Mouse (Mus musculus): ENCODE measurements around the gene Bfar. TPM values are rescaled to one million over a fixed set of nuclear protein-coding genes. Genes with fewer than 3 reads are reported as not detected.

Bfar gene
- polyA plus RNA-seq, 1 experiment from 2014 or later: 44.1 TPM

DNA sequence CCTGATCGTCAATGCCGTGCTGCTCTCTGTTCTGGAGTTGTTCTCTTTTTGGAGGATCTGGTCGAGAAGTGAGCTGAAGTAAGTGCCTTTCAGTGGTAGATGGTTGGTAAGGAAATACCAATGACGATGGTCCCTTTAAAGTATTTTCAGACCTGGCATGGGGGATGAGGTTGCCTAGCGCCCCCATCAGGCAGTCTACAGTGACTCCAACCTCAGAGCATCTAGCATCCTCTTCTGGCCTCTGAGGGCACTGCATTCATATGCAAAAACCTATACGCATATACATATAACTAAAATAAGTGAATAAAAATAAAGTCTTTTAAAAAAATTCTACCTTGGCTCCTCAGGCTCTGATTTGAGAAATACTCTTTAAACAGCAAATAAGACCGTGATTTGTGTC lies 27.3 kb downstream of the Bfar start:
- DNase-seq (ENCODE audit: low spot score) (no peak), ATAC-seq (ENCODE audit: low FRiP score) (no peak)
- 89% methylated on average over 7 of the region's 7 CpGs for WGBS
- no peaks in the 10 kb centered on the region for H3K27me3 ChIP-seq (ENCODE audit: control insufficient read depth, insufficient read depth, low read length)
- no peaks in the 10 kb centered on the region for H3K9me3 ChIP-seq (ENCODE audit: control insufficient read depth, low read length)
- no peaks in the 10 kb centered on the region for H3K4me1 ChIP-seq (replicated peaks; ENCODE audit: control insufficient read depth, insufficient read depth, low read length)
- no peak overlapping the region for H3K27ac ChIP-seq (ENCODE audit: low read depth, low read length)
- H3K36me3 ChIP-seq (ENCODE audit: control insufficient read depth, insufficient read depth, low read length): peaks cover 2% of the 10 kb centered on the region; the same call in 1 of the 2 replicates
- H3K4me3 ChIP-seq (ENCODE audit: low read depth, low read length): no peak overlapping the region
- H3K9ac ChIP-seq (ENCODE audit: low read depth, low read length): no peak overlapping the region
- no peak overlapping the region for H3K4me2 ChIP-seq (replicated peaks; ENCODE audit: low read depth, low read length)

DNA sequence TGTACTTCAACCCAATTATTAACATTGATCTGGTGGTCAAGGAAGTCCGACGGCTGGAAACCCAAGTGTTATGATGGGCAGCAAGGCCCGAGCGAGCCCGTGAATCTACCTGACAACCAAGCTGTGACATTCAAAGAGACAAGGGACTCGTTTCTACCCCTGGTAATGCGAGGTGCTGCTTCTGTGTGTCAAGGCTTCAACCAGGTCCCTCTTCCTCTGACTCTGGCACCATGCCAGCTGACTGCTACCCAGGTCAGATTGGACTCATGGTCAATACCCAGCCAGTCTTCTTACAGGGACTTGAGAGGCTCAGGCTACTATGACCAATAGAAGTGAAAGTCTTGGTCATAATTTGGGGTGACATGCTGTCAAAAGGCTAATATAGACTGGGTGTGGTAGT lies 30.5 kb downstream of the Bfar start:
- H3K4me3 ChIP-seq (ENCODE audit: low read depth, low read length): no peak overlapping the region
- H3K27me3 ChIP-seq (ENCODE audit: control insufficient read depth, insufficient read depth, low read length): no peaks in the 10 kb centered on the region
- no peak overlapping the region for H3K27ac ChIP-seq (ENCODE audit: low read depth, low read length)
- H3K4me1 ChIP-seq (replicated peaks; ENCODE audit: control insufficient read depth, insufficient read depth, low read length): no peaks in the 10 kb centered on the region
- no peak overlapping the region for H3K9ac ChIP-seq (ENCODE audit: low read depth, low read length)
- no peak overlapping the region for H3K4me2 ChIP-seq (replicated peaks; ENCODE audit: low read depth, low read length)
- H3K36me3 ChIP-seq (ENCODE audit: control insufficient read depth, insufficient read depth, low read length): no peaks in the 10 kb centered on the region; the same call in 1 of the 2 replicates
- WGBS: 92% methylated on average over 7 of the region's 7 CpGs
- ATAC-seq (ENCODE audit: low FRiP score): no peak
- DNase-seq (ENCODE audit: low spot score): no peak
- H3K9me3 ChIP-seq (ENCODE audit: control insufficient read depth, low read length): no peaks in the 10 kb centered on the region

- WGBS: 96% methylated on average over 10 of the region's 10 CpGs
- Histone ChIP-seq H3K9me3 (ENCODE audit: control insufficient read depth, low read length) (no peaks in the 10 kb centered on the region), H3K9ac (ENCODE audit: low read depth, low read length) (no peak overlapping the region), H3K4me3 (ENCODE audit: low read depth, low read length) (no peak overlapping the region), H3K27me3 (ENCODE audit: control insufficient read depth, insufficient read depth, low read length) (no peaks in the 10 kb centered on the region), H3K27ac (ENCODE audit: low read depth, low read length) (no peak overlapping the region), H3K4me2 (replicated peaks; ENCODE audit: low read depth, low read length) (no peak overlapping the region), H3K36me3 (ENCODE audit: control insufficient read depth, insufficient read depth, low read length) (no peaks in the 10 kb centered on the region), H3K4me1 (replicated peaks; ENCODE audit: control insufficient read depth, insufficient read depth, low read length) (no peaks in the 10 kb centered on the region)
- DNase-seq (ENCODE audit: low spot score): no peak
- ATAC-seq (ENCODE audit: low FRiP score): no peak
Observed at GRCm38 (mm10) chr16:13704676-13705075, 33.0 kb downstream of the Bfar start.

DNA sequence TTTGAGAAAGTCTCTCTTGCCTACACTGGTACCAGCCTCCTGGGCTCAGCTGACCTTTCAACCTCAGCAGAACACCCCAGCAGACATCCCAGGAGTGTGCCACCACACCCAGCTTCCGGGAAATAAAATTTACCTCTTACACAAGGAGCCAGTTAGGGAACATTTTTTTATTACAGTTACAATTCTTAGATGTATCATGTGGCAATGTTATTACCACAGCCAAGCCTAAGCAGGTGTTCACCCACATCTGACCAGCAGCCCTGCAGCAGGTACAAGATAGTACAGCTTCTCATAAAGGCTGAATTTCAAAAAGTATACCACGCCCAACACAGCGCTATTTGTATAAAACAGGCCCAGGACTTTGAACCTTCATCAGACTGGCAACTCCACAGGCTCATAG lies 43.3 kb downstream of the Bfar start:
- ATAC-seq (ENCODE audit: low FRiP score): no peak
- Histone ChIP-seq H3K9ac (ENCODE audit: low read depth, low read length) (no peak overlapping the region), H3K4me2 (replicated peaks; ENCODE audit: low read depth, low read length) (no peak overlapping the region), H3K27me3 (ENCODE audit: control insufficient read depth, insufficient read depth, low read length) (no peaks in the 10 kb centered on the region), H3K36me3 (ENCODE audit: control insufficient read depth, insufficient read depth, low read length) (no peaks in the 10 kb centered on the region), H3K9me3 (ENCODE audit: control insufficient read depth, low read length) (no peaks in the 10 kb centered on the region), H3K27ac (ENCODE audit: low read depth, low read length) (no peak overlapping the region), H3K4me1 (replicated peaks; ENCODE audit: control insufficient read depth, insufficient read depth, low read length) (no peaks in the 10 kb centered on the region), H3K4me3 (ENCODE audit: low read depth, low read length) (no peak overlapping the region)
- WGBS: 85% methylated on average over 3 of the region's 3 CpGs
- DNase-seq (ENCODE audit: low spot score): no peak

DNA sequence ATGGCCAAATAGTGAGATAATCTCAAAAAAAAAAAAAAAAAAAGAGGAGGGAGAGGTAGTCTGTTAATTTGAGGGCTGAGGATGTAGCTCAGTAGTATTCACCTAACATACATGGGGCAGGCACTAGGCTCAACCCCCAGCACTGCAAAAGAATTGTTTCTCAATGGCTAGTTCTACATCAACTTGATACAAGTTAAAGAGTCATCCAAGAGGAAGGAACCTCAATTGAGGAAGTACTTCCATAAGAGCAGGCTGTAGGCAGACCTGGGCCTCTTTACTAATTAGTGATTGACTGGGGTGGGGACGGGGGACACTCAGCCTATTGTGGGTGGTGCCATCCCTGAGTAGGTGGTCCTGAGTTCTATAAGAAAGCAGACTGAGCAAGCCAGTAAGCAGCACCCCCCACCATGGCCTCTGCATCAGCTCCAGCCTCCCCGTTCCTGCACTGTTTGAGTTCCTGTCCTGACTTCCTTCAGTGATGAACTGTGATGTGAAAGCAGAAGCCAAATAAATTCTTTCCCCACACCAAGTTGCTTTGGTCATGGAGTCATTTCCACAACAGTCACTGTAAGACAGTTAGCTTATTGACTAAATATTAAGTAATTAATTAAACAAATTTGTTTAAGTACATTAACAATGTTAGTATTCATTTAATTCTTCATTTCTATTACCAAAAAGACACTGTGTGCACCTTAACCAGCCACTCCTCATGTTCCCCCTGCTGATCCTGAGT lies 45.3 kb downstream of the Bfar start:
- no peak overlapping the region for H3K27ac ChIP-seq (ENCODE audit: low read depth, low read length)

DNA sequence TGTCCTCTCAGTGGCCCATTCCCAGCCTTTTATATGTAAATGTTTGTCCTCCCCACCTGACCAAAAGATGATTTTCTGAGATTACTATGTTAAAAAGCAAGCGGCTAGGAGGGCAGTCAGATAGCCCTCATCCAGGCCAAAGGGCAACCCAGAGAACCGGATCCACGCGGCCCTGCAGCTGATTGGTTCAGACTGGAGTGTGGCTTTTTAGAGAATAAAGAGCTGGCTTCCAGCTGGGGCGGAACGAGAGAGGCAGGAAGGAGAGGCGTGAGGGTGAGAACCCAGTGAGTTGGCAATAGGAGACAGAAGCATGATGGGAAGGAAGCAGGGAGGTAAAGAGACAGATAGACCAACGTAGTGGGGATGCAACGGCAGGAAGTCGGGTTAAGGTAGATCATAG lies 51.3 kb downstream of the Bfar start:
- no peak for ATAC-seq (ENCODE audit: low FRiP score)
- Histone ChIP-seq H3K27ac (ENCODE audit: low read depth, low read length) (no peak overlapping the region), H3K9ac (ENCODE audit: low read depth, low read length) (no peak overlapping the region), H3K27me3 (ENCODE audit: control insufficient read depth, insufficient read depth, low read length) (no peaks in the 10 kb centered on the region), H3K4me2 (replicated peaks; ENCODE audit: low read depth, low read length) (no peak overlapping the region), H3K36me3 (ENCODE audit: control insufficient read depth, insufficient read depth, low read length) (no peaks in the 10 kb centered on the region), H3K4me3 (ENCODE audit: low read depth, low read length) (no peak overlapping the region), H3K4me1 (replicated peaks; ENCODE audit: control insufficient read depth, insufficient read depth, low read length) (no peaks in the 10 kb centered on the region), H3K9me3 (ENCODE audit: control insufficient read depth, low read length) (no peaks in the 10 kb centered on the region)
- DNase-seq (ENCODE audit: low spot score): no peak
- 38% methylated on average over 10 of the region's 10 CpGs for WGBS

More for the DNA sequence above, 45.3 kb downstream of the Bfar start:
- no peak overlapping the region for H3K4me2 ChIP-seq (replicated peaks; ENCODE audit: low read depth, low read length)
- no peaks in the 10 kb centered on the region for H3K9me3 ChIP-seq (ENCODE audit: control insufficient read depth, low read length)
- H3K36me3 ChIP-seq (ENCODE audit: control insufficient read depth, insufficient read depth, low read length): no peaks in the 10 kb centered on the region
- ATAC-seq (ENCODE audit: low FRiP score) (no peak), DNase-seq (ENCODE audit: low spot score) (no peak)
- no peaks in the 10 kb centered on the region for H3K4me1 ChIP-seq (replicated peaks; ENCODE audit: control insufficient read depth, insufficient read depth, low read length)
- no peak overlapping the region for H3K9ac ChIP-seq (ENCODE audit: low read depth, low read length)
- no peak overlapping the region for H3K4me3 ChIP-seq (ENCODE audit: low read depth, low read length)
- WGBS: 80% methylated on average over 2 of the region's 2 CpGs
- H3K27me3 ChIP-seq (ENCODE audit: control insufficient read depth, insufficient read depth, low read length): no peaks in the 10 kb centered on the region

DNA sequence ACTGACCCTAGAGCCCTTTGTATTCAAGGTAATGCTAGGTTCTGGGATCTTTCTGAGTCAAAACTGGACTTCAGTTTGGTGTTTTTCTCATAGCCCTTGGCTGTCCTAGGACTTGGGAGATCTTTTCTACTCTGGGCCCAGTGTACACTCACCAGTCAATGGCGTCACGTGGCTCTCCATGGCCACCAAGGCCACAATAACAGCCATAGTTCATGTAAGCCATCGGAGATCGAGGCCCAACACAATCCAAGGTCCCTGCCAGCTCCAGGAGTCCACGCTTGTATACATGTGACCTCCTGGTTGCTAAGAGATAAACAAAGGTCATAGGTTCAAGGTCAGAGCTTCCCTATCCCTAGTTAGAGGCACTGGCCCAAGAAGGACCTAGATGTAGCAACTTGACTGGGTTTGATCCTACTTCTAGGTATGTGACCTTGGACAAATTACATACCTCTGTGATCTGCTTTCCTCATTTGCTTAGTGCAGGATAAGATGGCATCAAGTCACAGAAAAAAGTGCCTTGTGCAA lies 56.2 kb downstream of the Bfar start:
- Histone ChIP-seq H3K27me3 (ENCODE audit: control insufficient read depth, insufficient read depth, low read length) (no peaks in the 10 kb centered on the region), H3K9me3 (ENCODE audit: control insufficient read depth, low read length) (no peaks in the 10 kb centered on the region), H3K27ac (ENCODE audit: low read depth, low read length) (no peak overlapping the region), H3K4me1 (replicated peaks; ENCODE audit: control insufficient read depth, insufficient read depth, low read length) (no peaks in the 10 kb centered on the region), H3K4me3 (ENCODE audit: low read depth, low read length) (no peak overlapping the region), H3K4me2 (replicated peaks; ENCODE audit: low read depth, low read length) (no peak overlapping the region), H3K9ac (ENCODE audit: low read depth, low read length) (no peak overlapping the region), H3K36me3 (ENCODE audit: control insufficient read depth, insufficient read depth, low read length) (no peaks in the 10 kb centered on the region)
- WGBS: 97% methylated on average over 5 of the region's 5 CpGs
- no peak for DNase-seq (ENCODE audit: low spot score)
- no peak for ATAC-seq (ENCODE audit: low FRiP score)

- Histone ChIP-seq H3K27ac (ENCODE audit: low read depth, low read length) (no peak overlapping the region), H3K36me3 (ENCODE audit: control insufficient read depth, insufficient read depth, low read length) (no peaks in the 10 kb centered on the region), H3K4me3 (ENCODE audit: low read depth, low read length) (no peak overlapping the region), H3K4me1 (replicated peaks; ENCODE audit: control insufficient read depth, insufficient read depth, low read length) (no peaks in the 10 kb centered on the region), H3K9ac (ENCODE audit: low read depth, low read length) (no peak overlapping the region), H3K4me2 (replicated peaks; ENCODE audit: low read depth, low read length) (no peak overlapping the region), H3K27me3 (ENCODE audit: control insufficient read depth, insufficient read depth, low read length) (no peaks in the 10 kb centered on the region), H3K9me3 (ENCODE audit: control insufficient read depth, low read length) (no peaks in the 10 kb centered on the region)
- DNase-seq (ENCODE audit: low spot score) (no peak), ATAC-seq (ENCODE audit: low FRiP score) (no peak)
- 84% methylated on average over 4 of the region's 4 CpGs for WGBS
Observed at GRCm38 (mm10) chr16:13729428-13729827, 57.8 kb downstream of the Bfar start.
